Mouse (Mus musculus) left cerebral cortex, postnatal 4 days (tissue): ENCODE results near the gene Gpd1. TPM values are rescaled to one million over a fixed set of nuclear protein-coding genes. Genes with fewer than 3 reads are reported as not detected.
A peak's percentile ranks its signal among the peaks of the same experiment; 100 is the strongest.
"Not testable (repeated sequence)": the region's sequence is repeated elsewhere in the genome, so short reads cannot be mapped to it uniquely, and the experiment has no call there.

ENCODE experiments used
- DNase-seq: peaks from one replicate; pipeline ENCODE4 v3.0.0-alpha.2; 2022
- intact Hi-C: fragments of 180-260 bp; cut with DNase I; formaldehyde crosslinking; loops from one replicate; pipeline ENCODE4 v1.15.1; 2025
- total RNA-seq, 2 experiments: library from RNA; stranded (reverse); gene quantifications; 2 replicates each; pipeline ENCODE4 v1.2.3; 2021

The Gpd1 gene
- total RNA-seq, 2 experiments from 2014 or later = 6.7 to 6.8 TPM

- DNase-seq = no peak
- intact Hi-C loops = loop anchor here (10.0 kb wide), 1 partner anchor 188 kb away; no protein-coding TSS in a partner anchor
Measured at GRCm38 (mm10) chr15:99716814-99717213, 501 bp upstream of the Gpd1 start.

- intact Hi-C loops = loop anchor here (10.0 kb wide), 1 partner anchor 186 kb away; no protein-coding TSS in a partner anchor
- no peak for DNase-seq
Measured at GRCm38 (mm10) chr15:99718461-99719021, 1.2 kb downstream of the Gpd1 start.

- intact Hi-C loops = loop anchor here (10.0 kb wide), 2 partner anchors 55 to 185 kb away; partner anchors contain the start of gene Cers5
- no peak for DNase-seq
Measured at GRCm38 (mm10) chr15:99719865-99720264, 2.5 kb downstream of the Gpd1 start.

GRCm38 (mm10) chr15:99721921-99722743 is 4.8 kb downstream of the Gpd1 start:
- DNase-seq = no peak
- intact Hi-C loops = loop anchor here (10.0 kb wide), 1 partner anchor 53 kb away; the partner anchor contains the start of gene Cers5

GRCm38 (mm10) chr15:99723120-99723514 is 5.8 kb downstream of the Gpd1 start:
- intact Hi-C loops = loop anchor here (10.0 kb wide), 1 partner anchor 52 kb away; the partner anchor contains the start of gene Cers5
- no peak for DNase-seq

GRCm38 (mm10) chr15:99723515-99724291 is 6.4 kb downstream of the Gpd1 start:
- intact Hi-C loops = loop anchor here (10.0 kb wide), 1 partner anchor 51 kb away; the partner anchor contains the start of gene Cers5
- peak; percentile 46 for DNase-seq

- peak; percentile 60 for DNase-seq
- intact Hi-C loops = loop anchor here (10.0 kb wide), 1 partner anchor 50 kb away; the partner anchor contains the start of gene Cers5
Measured at GRCm38 (mm10) chr15:99724292-99725021, 7.1 kb downstream of the Gpd1 start.

GRCm38 (mm10) chr15:99725341-99726155 is 8.2 kb downstream of the Gpd1 start, which contains the start of gene Cox14:
Gene Cox14, plus strand, starts transcription at chr15:99725618.
- DNase-seq = peak; percentile 94
- intact Hi-C loops = loop anchor here (10.0 kb wide), 1 partner anchor 49 kb away; the partner anchor contains the start of gene Cers5

- no peak for DNase-seq
- intact Hi-C loops = loop anchor here (10.0 kb wide), 1 partner anchor 48 kb away; the partner anchor contains the start of gene Cers5
Measured at GRCm38 (mm10) chr15:99726549-99726948, 9.2 kb downstream of the Gpd1 start.

- not testable (repeated sequence) for DNase-seq
- intact Hi-C loops = loop anchor here (10.0 kb wide), 1 partner anchor 48 kb away; the partner anchor contains the start of gene Cers5
Measured at GRCm38 (mm10) chr15:99727039-99727438, 9.7 kb downstream of the Gpd1 start.

- intact Hi-C loops = loop anchor here (10.0 kb wide), 1 partner anchor 47 kb away; the partner anchor contains the start of gene Cers5
- no peak for DNase-seq
Measured at GRCm38 (mm10) chr15:99727525-99727924, 10.2 kb downstream of the Gpd1 start.

- intact Hi-C loops = loop anchor here (10.0 kb wide), 1 partner anchor 47 kb away; the partner anchor contains the start of gene Cers5
- no peak for DNase-seq
Measured at GRCm38 (mm10) chr15:99728211-99728610, 10.9 kb downstream of the Gpd1 start.

- no peak for DNase-seq
- intact Hi-C loops = loop anchor here (10.0 kb wide), 1 partner anchor 46 kb away; the partner anchor contains the start of gene Cers5
Measured at GRCm38 (mm10) chr15:99729056-99729783, 11.9 kb downstream of the Gpd1 start.

- no peak for DNase-seq
- intact Hi-C loops = no loop called here
Measured at GRCm38 (mm10) chr15:99731167-99731566, 13.9 kb downstream of the Gpd1 start.

- no peak for DNase-seq
- intact Hi-C loops = no loop called here
Measured at GRCm38 (mm10) chr15:99731678-99732077, 14.4 kb downstream of the Gpd1 start.

- intact Hi-C loops = no loop called here
- no peak for DNase-seq
Measured at GRCm38 (mm10) chr15:99733186-99733585, 15.9 kb downstream of the Gpd1 start.

GRCm38 (mm10) chr15:99735631-99736030 is 18.3 kb downstream of the Gpd1 start:
- intact Hi-C loops = no loop called here
- DNase-seq = peak; percentile 100

GRCm38 (mm10) chr15:99736675-99737074 is 19.4 kb downstream of the Gpd1 start:
- intact Hi-C loops = no loop called here
- no peak for DNase-seq
